Mouse (Mus musculus): Measurements from ENCODE around the gene Gm28372. TPM values are rescaled to one million over a fixed set of nuclear protein-coding genes. Genes with fewer than 3 reads are reported as not detected.
"Not testable (repeated sequence)": the region's sequence is repeated elsewhere in the genome, so short reads cannot be mapped to it uniquely, and the experiment has no call there.

Gene Gm28372
- polyA plus RNA-seq (2016; fragmentation: Nextera tagmentation; extraction: Ambion mirVana) = not detected in 2 replicates

DNA sequence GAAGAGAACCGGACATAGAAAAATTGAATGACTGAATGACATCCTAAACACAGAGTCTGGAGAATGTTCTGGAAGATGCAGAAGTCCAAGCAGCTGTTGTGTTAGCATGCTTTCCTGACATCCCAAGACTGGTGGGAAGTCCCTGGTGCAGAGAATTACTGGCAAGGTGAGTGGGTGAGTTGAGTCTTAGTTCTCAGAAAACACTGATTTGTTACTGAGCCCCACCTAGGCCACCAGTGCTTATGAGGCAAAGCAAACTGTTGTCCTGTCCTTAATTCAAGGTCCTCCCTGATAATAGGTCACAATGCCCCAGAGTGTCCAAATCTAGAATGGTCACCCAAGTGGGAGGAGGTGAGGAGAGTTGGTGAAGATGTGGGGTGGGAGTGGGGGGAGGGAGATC lies at the start of gene Gm28372, which contains the start of gene 1700020A23Rik:
Gene Gm28372, plus strand, starts transcription at position 301 of the 400 bp plus-strand sequence.
Gene 1700020A23Rik, plus strand, starts transcription at position 321 of the 400 bp plus-strand sequence.
- 0 out of 2 replicates have a peak, but pooled peaks cover 2% of the 10 kb centered on the region for H3K27me3 ChIP-seq (ENCODE audit: low read depth, poor library complexity, severe bottlenecking)
- H3K9me3 ChIP-seq (replicated peaks) = no peaks in the 10 kb centered on the region
- 90% methylated on average over 1 of the region's 1 CpGs for WGBS
- peaks cover 16% of the 10 kb centered on the region for H3K4me1 ChIP-seq
- no peak for DNase-seq (ENCODE audit: low spot score)
- H3K36me3 ChIP-seq = no peaks in the 10 kb centered on the region
- H3K27ac ChIP-seq (replicated peaks) = no peak within 1 kb of the TSS
- H3K4me3 ChIP-seq = no peak within 1 kb of the TSS

GRCm38 (mm10) chr2:130357551-130357950 lies 47.5 kb upstream of the Gm28372 start:
- no peak overlapping the region for H3K4me3 ChIP-seq
- no peaks in the 10 kb centered on the region for H3K9me3 ChIP-seq (replicated peaks)
- H3K36me3 ChIP-seq = no peaks in the 10 kb centered on the region
- peaks cover 11% of the 10 kb centered on the region for H3K4me1 ChIP-seq
- DNase-seq (ENCODE audit: low spot score) = no peak
- peaks cover 43% of the 10 kb centered on the region for H3K27me3 ChIP-seq (ENCODE audit: low read depth, poor library complexity, severe bottlenecking)
- H3K27ac ChIP-seq (replicated peaks) = no peak overlapping the region
- WGBS = 92% methylated on average over 5 of the region's 5 CpGs

- H3K27ac ChIP-seq (replicated peaks) = no peak overlapping the region
- H3K4me1 ChIP-seq = peaks cover 14% of the 10 kb centered on the region
- no peak for DNase-seq (ENCODE audit: low spot score)
- 27% methylated on average over 5 of the region's 5 CpGs for WGBS
- H3K36me3 ChIP-seq = no peaks in the 10 kb centered on the region
- H3K27me3 ChIP-seq (ENCODE audit: low read depth, poor library complexity, severe bottlenecking) = peaks cover 56% of the 10 kb centered on the region
- no peak overlapping the region for H3K4me3 ChIP-seq
- H3K9me3 ChIP-seq (replicated peaks) = no peaks in the 10 kb centered on the region
Measured at GRCm38 (mm10) chr2:130358852-130359251, 46.2 kb upstream of the Gm28372 start.

- WGBS = 3% methylated on average over 14 of the region's 14 CpGs
- DNase-seq (ENCODE audit: low spot score) = peak; percentile 55
- H3K27ac ChIP-seq (replicated peaks) = no peak overlapping the region
- H3K36me3 ChIP-seq = no peaks in the 10 kb centered on the region
- peak overlapping the region; percentile 30; the same call in 1 of the 2 replicates for H3K4me3 ChIP-seq
- H3K27me3 ChIP-seq (ENCODE audit: low read depth, poor library complexity, severe bottlenecking) = peaks cover 88% of the 10 kb centered on the region
- H3K9me3 ChIP-seq (replicated peaks) = no peaks in the 10 kb centered on the region
- H3K4me1 ChIP-seq = peaks cover 24% of the 10 kb centered on the region
Measured at GRCm38 (mm10) chr2:130362511-130363026, 42.5 kb upstream of the Gm28372 start.

- H3K36me3 ChIP-seq = no peaks in the 10 kb centered on the region
Measured at GRCm38 (mm10) chr2:130365211-130366094, 39.6 kb upstream of the Gm28372 start.

DNA sequence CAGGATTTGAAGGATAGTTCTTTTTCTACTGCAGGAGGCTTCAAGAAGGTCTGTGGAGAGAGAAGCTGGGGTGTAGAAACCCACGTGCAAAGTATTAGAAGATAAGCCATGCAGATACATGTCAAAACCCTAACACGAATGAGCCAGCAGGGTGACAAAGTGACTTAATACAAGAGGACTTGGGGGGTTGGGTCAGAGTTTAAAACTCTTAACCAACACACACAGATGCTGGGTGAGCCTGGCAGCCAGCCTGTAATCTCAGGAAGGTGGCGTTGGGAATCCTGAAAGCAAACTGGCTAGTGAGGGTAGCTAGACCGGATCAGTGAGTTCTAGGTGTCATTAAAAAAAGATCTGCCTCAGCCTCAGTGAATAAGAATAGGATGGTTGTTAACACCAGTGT lies 37.7 kb upstream of the Gm28372 start:
- Histone ChIP-seq H3K9me3 (replicated peaks) (no peaks in the 10 kb centered on the region), H3K27me3 (ENCODE audit: low read depth, poor library complexity, severe bottlenecking) (peaks cover 46% of the 10 kb centered on the region), H3K4me3 (no peak overlapping the region), H3K36me3 (no peaks in the 10 kb centered on the region), H3K4me1 (peaks cover 30% of the 10 kb centered on the region), H3K27ac (replicated peaks) (no peak overlapping the region)
- 68% methylated on average over 4 of the region's 4 CpGs for WGBS
- DNase-seq (ENCODE audit: low spot score) = no peak

More at GRCm38 (mm10) chr2:130365211-130366094, 39.6 kb upstream of the Gm28372 start:
- H3K27me3 ChIP-seq (ENCODE audit: low read depth, poor library complexity, severe bottlenecking) = peaks cover 66% of the 10 kb centered on the region
- peak overlapping the region; percentile 46; the same call in 1 of the 2 replicates for H3K27ac ChIP-seq (replicated peaks)
- 7% methylated on average over 30 of the region's 30 CpGs for WGBS
- H3K4me1 ChIP-seq = peaks cover 33% of the 10 kb centered on the region
- DNase-seq (ENCODE audit: low spot score) = peak; percentile 40
- peak overlapping the region; percentile 59 for H3K4me3 ChIP-seq
- H3K9me3 ChIP-seq (replicated peaks) = no peaks in the 10 kb centered on the region

- H3K9me3 ChIP-seq (replicated peaks); H3K4me3 ChIP-seq; H3K27me3 ChIP-seq (ENCODE audit: low read depth, poor library complexity, severe bottlenecking); H3K36me3 ChIP-seq; DNase-seq (ENCODE audit: low spot score); H3K27ac ChIP-seq (replicated peaks): not testable (repeated sequence)
- 65% methylated on average over 1 of the region's 1 CpGs for WGBS
- peaks cover 15% of the 10 kb centered on the region for H3K4me1 ChIP-seq
Measured at GRCm38 (mm10) chr2:130373026-130373425, 32.0 kb upstream of the Gm28372 start.

DNA sequence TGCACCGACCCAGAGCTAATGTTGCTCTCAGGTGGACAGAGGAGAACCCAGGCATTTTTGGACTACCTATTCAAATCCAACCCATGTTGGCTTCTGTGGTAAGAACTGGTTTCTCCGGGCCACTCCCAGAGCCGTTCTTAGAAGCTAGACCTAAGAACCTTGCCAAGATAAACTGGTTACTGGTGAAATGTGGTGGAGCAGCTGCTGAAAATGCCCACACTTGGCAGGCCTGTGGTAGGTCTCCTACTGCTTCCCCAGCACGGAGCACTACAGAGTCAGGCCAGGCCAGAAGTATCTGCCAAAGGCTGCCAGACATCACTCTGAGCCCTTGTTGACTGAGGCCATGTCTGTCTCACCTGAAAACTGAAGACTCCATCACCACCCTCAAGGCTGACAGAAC lies 30.1 kb upstream of the Gm28372 start:
- Histone ChIP-seq H3K9me3 (replicated peaks) (no peaks in the 10 kb centered on the region), H3K27ac (replicated peaks) (no peak overlapping the region), H3K4me1 (peaks cover 11% of the 10 kb centered on the region), H3K4me3 (no peak overlapping the region), H3K36me3 (no peaks in the 10 kb centered on the region), H3K27me3 (ENCODE audit: low read depth, poor library complexity, severe bottlenecking) (no peaks in the 10 kb centered on the region; the same call in 1 of the 2 replicates)
- no peak for DNase-seq (ENCODE audit: low spot score)
- 86% methylated on average over 4 of the region's 4 CpGs for WGBS

DNA sequence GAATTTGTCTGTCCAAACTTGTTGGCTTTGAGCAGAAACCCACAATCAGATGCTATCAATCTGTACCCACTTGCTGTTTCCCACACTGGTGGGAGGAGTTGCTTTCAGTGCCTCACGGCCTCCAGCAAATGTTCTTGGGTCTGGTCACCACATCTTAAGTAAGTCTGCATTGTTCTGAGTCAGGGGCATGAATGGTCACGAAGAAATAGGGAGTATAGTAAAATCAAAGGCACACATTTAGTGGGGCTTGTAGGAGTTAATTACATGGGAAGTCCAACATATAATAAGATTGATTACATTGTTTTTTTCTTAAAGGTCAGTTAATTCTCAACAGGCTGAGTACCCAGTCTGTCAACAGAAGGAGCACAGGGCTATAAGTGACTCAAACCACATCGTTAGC lies 21.8 kb upstream of the Gm28372 start:
- H3K36me3 ChIP-seq = no peaks in the 10 kb centered on the region
- DNase-seq (ENCODE audit: low spot score) = no peak
- peaks cover 3% of the 10 kb centered on the region; the same call in 1 of the 2 replicates for H3K27me3 ChIP-seq (ENCODE audit: low read depth, poor library complexity, severe bottlenecking)
- H3K4me1 ChIP-seq = no peaks in the 10 kb centered on the region
- no peak overlapping the region for H3K4me3 ChIP-seq
- no peaks in the 10 kb centered on the region for H3K9me3 ChIP-seq (replicated peaks)
- 59% methylated on average over 3 of the region's 3 CpGs for WGBS
- no peak overlapping the region for H3K27ac ChIP-seq (replicated peaks)

DNA sequence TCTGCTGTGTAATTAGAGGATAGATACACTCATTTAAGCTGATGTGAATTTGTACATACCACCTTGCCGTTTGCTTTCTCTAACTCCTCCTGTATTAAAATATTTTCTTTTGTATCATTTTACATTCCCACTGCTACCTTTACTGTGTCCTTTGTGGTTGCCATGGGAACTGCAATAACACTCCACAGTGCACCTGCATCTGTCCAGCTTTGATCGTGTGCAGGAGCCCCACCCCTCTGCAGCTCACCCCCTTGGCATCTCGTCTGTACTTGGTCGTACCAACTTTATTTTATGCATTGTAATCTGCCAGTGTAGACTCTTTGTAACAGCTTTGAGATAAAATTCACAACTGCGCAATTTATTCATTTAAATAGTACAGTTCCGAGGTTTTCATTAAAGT lies 21.1 kb upstream of the Gm28372 start:
- WGBS = 87% methylated on average over 6 of the region's 6 CpGs
- Histone ChIP-seq H3K4me3 (no peak overlapping the region), H3K36me3 (no peaks in the 10 kb centered on the region), H3K27me3 (ENCODE audit: low read depth, poor library complexity, severe bottlenecking) (peaks cover 3% of the 10 kb centered on the region; the same call in 1 of the 2 replicates), H3K4me1 (no peaks in the 10 kb centered on the region), H3K27ac (replicated peaks) (no peak overlapping the region), H3K9me3 (replicated peaks) (no peaks in the 10 kb centered on the region)
- DNase-seq (ENCODE audit: low spot score) = no peak

GRCm38 (mm10) chr2:130386212-130386611 lies 18.8 kb upstream of the Gm28372 start:
- no peak overlapping the region for H3K27ac ChIP-seq (replicated peaks)
- peaks cover 7% of the 10 kb centered on the region; the same call in 1 of the 2 replicates for H3K36me3 ChIP-seq
- DNase-seq (ENCODE audit: low spot score) = no peak
- H3K4me1 ChIP-seq = no peaks in the 10 kb centered on the region
- no peak overlapping the region for H3K4me3 ChIP-seq
- H3K27me3 ChIP-seq (ENCODE audit: low read depth, poor library complexity, severe bottlenecking) = peaks cover 3% of the 10 kb centered on the region; the same call in 1 of the 2 replicates
- 83% methylated on average over 1 of the region's 1 CpGs for WGBS
- no peaks in the 10 kb centered on the region for H3K9me3 ChIP-seq (replicated peaks)

- Histone ChIP-seq H3K9me3 (replicated peaks) (no peaks in the 10 kb centered on the region), H3K27me3 (ENCODE audit: low read depth, poor library complexity, severe bottlenecking) (peaks cover 3% of the 10 kb centered on the region; the same call in 1 of the 2 replicates), H3K27ac (replicated peaks) (no peak overlapping the region), H3K36me3 (peaks cover 19% of the 10 kb centered on the region), H3K4me3 (no peak overlapping the region), H3K4me1 (no peaks in the 10 kb centered on the region)
- 73% methylated on average over 2 of the region's 2 CpGs for WGBS
- no peak for DNase-seq (ENCODE audit: low spot score)
Measured at GRCm38 (mm10) chr2:130388796-130389195, 16.2 kb upstream of the Gm28372 start.
